ENCODE assay signal across 12 mouse cellular contexts in genomic region chr12:4192514-4192913, GRCm38 (mm10). TPM values are rescaled to one million over a fixed set of nuclear protein-coding genes. Genes with fewer than 3 reads are reported as not detected.
DNase-seq lines count a peak whose midpoint lies in the region; ATAC-seq and TF ChIP-seq lines count a peak whose summit lies in the region.
"Had no signal": no experiment of that assay in that cellular context is flagged by ENCODE, and none has a peak within 500 bp of the region (broad histone marks: within the 10 kb centered on the region; RNA-seq: fewer than 3 reads in every experiment).

No protein-coding gene starts in this region.

- TF ChIP-seq CTCF in lung, adult 2 months (IDR thresholded peaks at IDR 0.05; ENCODE audit: insufficient read depth, low read length) = no peak

- no peak overlapping the region for H3K4me3 ChIP-seq in lung, embryonic 16.5 days (ENCODE audit: low read length)
- H3K4me3 ChIP-seq in lung, adult 2 months (replicated peaks; ENCODE audit: extremely low read depth, low read depth, low read length) = no peak overlapping the region
- H3K4me3 ChIP-seq in limb, embryonic 12.5 days (replicated peaks) = no peak overlapping the region
- H3K4me3 ChIP-seq: left cerebral cortex, adult 2 months had no signal

- intact Hi-C loops in left cerebral cortex, postnatal 36 days (cut with DNase I) = loop anchor here (5.0 kb wide), 1 partner anchor 60 kb away; the partner anchor contains the start of gene Adcy3

- no peak overlapping the region for H3K9ac ChIP-seq in lung, embryonic 16.5 days (ENCODE audit: low read length)
- H3K9ac ChIP-seq in limb, embryonic 12.5 days (replicated peaks) = no peak overlapping the region
- H3K9ac ChIP-seq: hindbrain, embryonic 14.5 days had no signal

- H3K9me3 ChIP-seq in lung, embryonic 16.5 days (ENCODE audit: control insufficient read depth, low read length) = no peaks in the 10 kb centered on the region
- no peaks in the 10 kb centered on the region for H3K9me3 ChIP-seq in limb, embryonic 12.5 days

- H3K4me1 ChIP-seq in lung, embryonic 16.5 days (replicated peaks; ENCODE audit: control insufficient read depth, insufficient read depth, low read length) = peaks cover 32% of the 10 kb centered on the region
- peaks cover 2% of the 10 kb centered on the region for H3K4me1 ChIP-seq in lung, adult 2 months (ENCODE audit: control insufficient read depth, insufficient read depth, low read length)
- H3K4me1 ChIP-seq in limb, embryonic 12.5 days (replicated peaks) = peaks cover 41% of the 10 kb centered on the region

- no peak for TF ChIP-seq POLR2A in lung, adult 2 months (IDR thresholded peaks at IDR 0.05; ENCODE audit: borderline replicate concordance, extremely low read depth, low read depth, low read length)

- WGBS in lung, embryonic 16.5 days = 50% methylated on average over 6 of the region's 6 CpGs
- 67% methylated on average over 6 of the region's 6 CpGs for WGBS in lung, adult 2 months
- WGBS in limb, embryonic 12.5 days = 48% methylated on average over 6 of the region's 6 CpGs

- no peak for DNase-seq in lung, adult 2 months
- DNase-seq in cerebellum, postnatal 25 days = peak; percentile 41 to 52
- DNase-seq in kidney, adult 18-20 months = peak; percentile 16
- no peak for DNase-seq in left cerebral cortex, postnatal 36 days (ENCODE audit: low spot score in 2 of 2)
- no peak for DNase-seq in B cell, adult 2 months
- no peak for DNase-seq in heart, adult 9 months (ENCODE audit: low spot score in 2 of 2)
- DNase-seq: thymus, adult 2 months had no signal

- no peak overlapping the region for H3K4me2 ChIP-seq in lung, embryonic 16.5 days (ENCODE audit: low read depth, low read length)
- no peak overlapping the region for H3K4me2 ChIP-seq in limb, embryonic 12.5 days
- H3K4me2 ChIP-seq: hindbrain, embryonic 14.5 days had no signal

- H3K27ac ChIP-seq in lung, embryonic 16.5 days (ENCODE audit: low read length) = peak overlapping the region; percentile 51
- H3K27ac ChIP-seq in limb, embryonic 12.5 days = peak overlapping the region; percentile 82
- H3K27ac ChIP-seq: hindbrain, embryonic 14.5 days; left cerebral cortex, adult 2 months had no signal

- no peak for ATAC-seq in lung, embryonic 16.5 days (ENCODE audit: low read depth)
- no peak for ATAC-seq in limb, embryonic 12.5 days (ENCODE audit: insufficient number of reproducible peaks, insufficient read depth, low FRiP score, low TSS enrichment, low read depth)
- ATAC-seq: midbrain, embryonic 16.5 days had no signal

- H3K36me3 ChIP-seq in lung, embryonic 16.5 days (ENCODE audit: control insufficient read depth, insufficient read depth, low read length) = no peaks in the 10 kb centered on the region; the same call in 1 of the 2 replicates
- H3K36me3 ChIP-seq in limb, embryonic 12.5 days = peaks cover 18% of the 10 kb centered on the region; the same call in 1 of the 2 replicates

- no peaks in the 10 kb centered on the region for H3K27me3 ChIP-seq in lung, embryonic 16.5 days (ENCODE audit: control insufficient read depth, insufficient read depth, low read depth, low read length)
- H3K27me3 ChIP-seq in limb, embryonic 12.5 days = no peaks in the 10 kb centered on the region

RNA-seq across cellular contexts. Expression of gene Ptrhd1, which starts 41.3 kb away (rescaled TPM):
- 5.8 and 6.0 TPM in 2 replicates for polyA plus RNA-seq in lung, embryonic 16.5 days (2015; fragmentation: Nextera tagmentation; extraction: Ambion mirVana)
- polyA plus RNA-seq in lung, adult 2 months (2012; rRNA removed) = 3.7 and 3.9 TPM in 2 replicates
- 5.0 and 5.2 TPM in 2 replicates for polyA plus RNA-seq in limb, embryonic 12.5 days (2016; fragmentation: Nextera tagmentation; extraction: Ambion mirVana)
- total RNA-seq in left cerebral cortex, postnatal 36 days (2021) = 1 to 10 TPM; 8.7 to 9.2 TPM

RNA-seq across cellular contexts. Expression of gene Cenpo, which starts 41.6 kb away (rescaled TPM):
- polyA plus RNA-seq in lung, embryonic 16.5 days (2015; fragmentation: Nextera tagmentation; extraction: Ambion mirVana) = 18.4 and 18.5 TPM in 2 replicates
- 6.3 and 9.7 TPM in 2 replicates for polyA plus RNA-seq in lung, adult 2 months (2012; rRNA removed)
- polyA plus RNA-seq in limb, embryonic 12.5 days (2016; fragmentation: Nextera tagmentation; extraction: Ambion mirVana) = 17.9 and 20.3 TPM in 2 replicates
- total RNA-seq in left cerebral cortex, postnatal 36 days (2021) = 1 to 10 TPM; 3.8 to 4.7 TPM

RNA-seq across cellular contexts. Expression of gene Adcy3, which starts 59.6 kb away (rescaled TPM):
- polyA plus RNA-seq in lung, embryonic 16.5 days (2015; fragmentation: Nextera tagmentation; extraction: Ambion mirVana) = 11.0 and 11.6 TPM in 2 replicates
- 17.1 and 17.6 TPM in 2 replicates for polyA plus RNA-seq in lung, adult 2 months (2012; rRNA removed)
- 12.9 and 14.0 TPM in 2 replicates for polyA plus RNA-seq in limb, embryonic 12.5 days (2016; fragmentation: Nextera tagmentation; extraction: Ambion mirVana)
- total RNA-seq in left cerebral cortex, postnatal 36 days (2021) = 10 to 100 TPM; 48.4 to 53.4 TPM

Comparison
In these comparisons a context has a peak if more than half of its experiments do, and no peak if none do; other contexts are left out.
1. DNase-seq: peak in cerebellum, postnatal 25 days (2 of 2) and kidney, adult 18-20 months (single experiment); none in lung, adult 2 months (single experiment), left cerebral cortex, postnatal 36 days (0 of 2), B cell, adult 2 months (0 of 2) and heart, adult 9 months (0 of 2).